In the genomic region with DNA sequence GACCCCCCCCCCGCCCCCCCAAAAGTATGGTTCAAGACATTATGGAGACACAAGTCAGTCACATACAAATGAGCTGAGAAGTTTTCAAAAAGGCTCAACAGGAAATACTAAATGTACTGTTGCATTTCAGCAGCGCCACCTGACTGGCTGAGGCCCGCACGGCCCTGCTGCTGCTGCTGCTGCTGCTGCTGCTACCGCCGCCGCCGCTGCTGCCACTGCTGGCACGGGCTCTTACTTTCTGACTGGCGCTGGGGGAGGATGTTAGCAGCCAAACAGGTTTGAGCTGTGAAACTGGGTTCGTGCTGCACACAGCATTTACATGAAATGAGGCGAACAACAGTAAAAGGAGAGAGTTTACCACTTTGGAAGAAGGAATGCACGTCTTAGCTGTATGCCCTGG, we compare ENCODE assay signal across 9 mouse cellular contexts.
DNase-seq lines count a peak whose midpoint lies in the region; ATAC-seq and TF ChIP-seq lines count a peak whose summit lies in the region.
"Had no signal": no experiment of that assay in that cellular context is flagged by ENCODE, and none has a peak within 500 bp of the region (broad histone marks: within the 10 kb centered on the region; RNA-seq: fewer than 3 reads in every experiment).

No protein-coding gene starts in this region.

- no peak for TF ChIP-seq CTCF in liver, postnatal 0 days (IDR thresholded peaks at IDR 0.05; ENCODE audit: low read depth)

- no peaks in the 10 kb centered on the region for H3K9me3 ChIP-seq in hindbrain, embryonic 14.5 days (ENCODE audit: control insufficient read depth, low read length)
- no peaks in the 10 kb centered on the region for H3K9me3 ChIP-seq in midbrain, embryonic 11.5 days (ENCODE audit: control insufficient read depth, low read length)
- H3K9me3 ChIP-seq in liver, postnatal 0 days (ENCODE audit: low read length) = no peaks in the 10 kb centered on the region

- no peaks in the 10 kb centered on the region for H3K27me3 ChIP-seq in hindbrain, embryonic 14.5 days (ENCODE audit: control insufficient read depth, insufficient read depth, low read length)
- no peaks in the 10 kb centered on the region for H3K27me3 ChIP-seq in midbrain, embryonic 11.5 days (ENCODE audit: control insufficient read depth, insufficient read depth, low read length)
- no peaks in the 10 kb centered on the region for H3K27me3 ChIP-seq in liver, postnatal 0 days (ENCODE audit: insufficient read depth, low read length)

- no peak for ATAC-seq in hindbrain, embryonic 14.5 days (ENCODE audit: low FRiP score)
- peak; percentile 59 for ATAC-seq in midbrain, embryonic 11.5 days (ENCODE audit: low FRiP score)
- ATAC-seq in liver, postnatal 0 days = no peak

- peak; percentile 16 to 21 for DNase-seq in cerebellum, postnatal 10 days
- DNase-seq in cerebellum, postnatal 14 days = no peak
- peak; percentile 36 for DNase-seq in brain, adult 2 months (ENCODE audit: low read depth, low spot score)
- DNase-seq in hindbrain, embryonic 14.5 days (ENCODE audit: low spot score) = peak; percentile 45
- DNase-seq in midbrain, embryonic 11.5 days (ENCODE audit: low spot score, missing footprints) = peak; percentile 87
- no peak for DNase-seq in gastrocnemius, postnatal 36 days
- DNase-seq in liver, postnatal 0 days = no peak
- no peak for DNase-seq in right cerebral cortex, postnatal 4 days

- intact Hi-C loops in gastrocnemius, postnatal 36 days (cut with DNase I) = no loop called here

- H3K9ac ChIP-seq in hindbrain, embryonic 14.5 days = no peak overlapping the region
- H3K9ac ChIP-seq in midbrain, embryonic 11.5 days (ENCODE audit: low read length) = no peak overlapping the region
- no peak overlapping the region for H3K9ac ChIP-seq in liver, postnatal 0 days (replicated peaks)

- H3K27ac ChIP-seq in hindbrain, embryonic 14.5 days = no peak overlapping the region
- H3K27ac ChIP-seq in midbrain, embryonic 11.5 days (ENCODE audit: low read depth, low read length) = no peak overlapping the region
- H3K27ac ChIP-seq in liver, postnatal 0 days (ENCODE audit: low read depth) = no peak overlapping the region
- H3K27ac ChIP-seq: left cerebral cortex, adult 2 months had no signal

- no peaks in the 10 kb centered on the region for H3K4me1 ChIP-seq in hindbrain, embryonic 14.5 days (replicated peaks; ENCODE audit: control insufficient read depth, insufficient read depth, low read length)
- 0 out of 2 replicates have a peak, but pooled peaks cover 3% of the 10 kb centered on the region for H3K4me1 ChIP-seq in midbrain, embryonic 11.5 days (ENCODE audit: control insufficient read depth, insufficient read depth, low read length)
- no peaks in the 10 kb centered on the region for H3K4me1 ChIP-seq in liver, postnatal 0 days (ENCODE audit: insufficient read depth)

- H3K4me2 ChIP-seq in hindbrain, embryonic 14.5 days (replicated peaks) = peak overlapping the region; percentile 17; the same call in 1 of the 2 replicates
- no peak overlapping the region for H3K4me2 ChIP-seq in midbrain, embryonic 11.5 days
- no peak overlapping the region for H3K4me2 ChIP-seq in liver, postnatal 0 days (ENCODE audit: low read depth, low read length)

- no peaks in the 10 kb centered on the region for H3K36me3 ChIP-seq in hindbrain, embryonic 14.5 days (replicated peaks; ENCODE audit: control insufficient read depth, insufficient read depth)
- H3K36me3 ChIP-seq in midbrain, embryonic 11.5 days (ENCODE audit: control insufficient read depth, insufficient read depth, low read length) = no peaks in the 10 kb centered on the region
- H3K36me3 ChIP-seq in liver, postnatal 0 days (replicated peaks; ENCODE audit: insufficient read depth, low read length) = no peaks in the 10 kb centered on the region

- TF ChIP-seq EP300 in liver, postnatal 0 days (IDR thresholded peaks at IDR 0.05; ENCODE audit: low read depth) = no peak

- WGBS in hindbrain, embryonic 14.5 days = 15% methylated on average over 13 of the region's 13 CpGs
- WGBS in midbrain, embryonic 11.5 days = 21% methylated on average over 13 of the region's 13 CpGs
- WGBS in liver, postnatal 0 days (ENCODE audit: insufficient replicate concordance) = 28% methylated on average over 13 of the region's 13 CpGs

- H3K4me3 ChIP-seq in hindbrain, embryonic 14.5 days (replicated peaks; ENCODE audit: low read length) = no peak overlapping the region
- no peak overlapping the region for H3K4me3 ChIP-seq in midbrain, embryonic 11.5 days (ENCODE audit: low read depth, low read length)
- H3K4me3 ChIP-seq in liver, postnatal 0 days (ENCODE audit: low read depth, low read length) = no peak overlapping the region
- H3K4me3 ChIP-seq: left cerebral cortex, adult 2 months had no signal

Comparison
In these comparisons a context has a peak if more than half of its experiments do, and no peak if none do; other contexts are left out.
1. DNase-seq: peak in cerebellum, postnatal 10 days (2 of 2), brain, adult 2 months (single experiment), hindbrain, embryonic 14.5 days (single experiment) and midbrain, embryonic 11.5 days (single experiment); none in cerebellum, postnatal 14 days (0 of 2), gastrocnemius, postnatal 36 days (0 of 2), liver, postnatal 0 days (single experiment) and right cerebral cortex, postnatal 4 days (single experiment).